Mouse (Mus musculus): ENCODE data around the gene Proser1. TPM values are rescaled to one million over a fixed set of nuclear protein-coding genes. Genes with fewer than 3 reads are reported as not detected.

Gene Proser1
- 4.5 and 7.4 TPM in 2 replicates for polyA plus RNA-seq (2012; ENCODE audit: insufficient read depth, insufficient read length, missing spikeins)

DNA sequence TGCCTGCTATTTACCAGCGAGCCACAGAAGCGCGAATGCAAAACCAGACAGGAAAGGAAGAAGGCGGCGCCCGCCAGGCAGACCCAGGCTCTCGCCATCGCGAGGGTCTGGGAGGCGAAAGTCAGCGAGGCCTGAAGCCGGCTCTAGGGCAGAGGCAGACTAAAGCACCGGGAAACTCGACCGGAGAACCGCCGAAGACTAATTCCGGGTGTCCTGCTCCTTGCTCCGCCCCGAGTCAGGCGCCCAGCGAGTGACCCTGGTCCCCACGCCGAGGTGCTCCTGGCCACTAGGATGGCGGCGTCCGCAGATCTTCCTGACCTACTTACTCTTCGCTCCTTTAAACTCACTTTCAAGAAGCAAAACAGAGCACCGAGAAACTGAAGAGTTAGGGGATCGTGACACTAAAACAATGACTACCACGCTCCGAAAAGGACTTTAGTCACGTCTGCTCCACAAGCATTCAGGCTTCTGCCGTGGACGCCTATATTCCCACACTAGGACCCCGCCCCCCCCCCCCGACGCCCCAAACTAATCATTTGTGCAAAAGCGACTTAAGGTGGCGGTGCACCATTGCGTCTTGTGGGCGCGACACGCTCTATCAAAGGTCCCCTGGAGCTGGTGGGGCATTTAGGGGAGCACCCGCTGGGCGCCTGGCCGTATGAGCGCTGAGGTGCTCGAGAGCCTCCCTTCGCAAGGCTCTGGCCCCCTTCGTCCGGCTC, at the start of gene Proser1, which contains the start of gene Nhlrc3:
TSS of gene Proser1 (plus strand) at position 621 of the 719 bp plus-strand sequence.
TSS of gene Nhlrc3 (minus strand) at position 287 of the 719 bp plus-strand sequence.
- peaks cover 9% of the 10 kb centered on the region for H3K4me1 ChIP-seq (ENCODE audit: control insufficient read depth, insufficient read depth, insufficient read length, low read length)
- H3K4me3 ChIP-seq (ENCODE audit: insufficient read depth, low read depth, low read length) = peak within 1 kb of the TSS; percentile 92
- H3K27ac ChIP-seq (replicated peaks; ENCODE audit: low read depth, low read length) = peak within 1 kb of the TSS; percentile 99

DNA sequence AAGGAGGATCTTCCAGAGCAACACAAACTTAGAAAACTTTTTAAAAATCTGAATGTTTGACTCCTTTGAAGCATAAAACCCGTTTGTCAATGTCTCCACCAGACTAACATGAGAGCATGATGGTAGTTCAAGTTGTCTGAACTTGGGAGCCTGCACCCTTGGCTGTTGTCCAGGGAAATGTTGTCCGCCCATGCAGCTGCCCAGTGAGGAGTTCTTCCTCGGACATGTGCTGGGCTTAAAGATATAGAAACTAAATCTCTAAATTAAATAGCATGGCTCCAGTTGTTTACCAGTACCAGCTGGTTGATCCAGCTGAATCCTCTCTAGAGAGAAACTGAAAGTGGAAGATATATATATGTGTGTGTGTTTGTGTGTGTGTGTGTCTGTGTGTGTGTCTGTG, 49.5 kb upstream of the Proser1 start:
- H3K4me3 ChIP-seq (ENCODE audit: insufficient read depth, low read depth, low read length) = no peak overlapping the region
- H3K27ac ChIP-seq (replicated peaks; ENCODE audit: low read depth, low read length) = no peak overlapping the region
- no peaks in the 10 kb centered on the region for H3K4me1 ChIP-seq (ENCODE audit: control insufficient read depth, insufficient read depth, insufficient read length, low read length)

DNA sequence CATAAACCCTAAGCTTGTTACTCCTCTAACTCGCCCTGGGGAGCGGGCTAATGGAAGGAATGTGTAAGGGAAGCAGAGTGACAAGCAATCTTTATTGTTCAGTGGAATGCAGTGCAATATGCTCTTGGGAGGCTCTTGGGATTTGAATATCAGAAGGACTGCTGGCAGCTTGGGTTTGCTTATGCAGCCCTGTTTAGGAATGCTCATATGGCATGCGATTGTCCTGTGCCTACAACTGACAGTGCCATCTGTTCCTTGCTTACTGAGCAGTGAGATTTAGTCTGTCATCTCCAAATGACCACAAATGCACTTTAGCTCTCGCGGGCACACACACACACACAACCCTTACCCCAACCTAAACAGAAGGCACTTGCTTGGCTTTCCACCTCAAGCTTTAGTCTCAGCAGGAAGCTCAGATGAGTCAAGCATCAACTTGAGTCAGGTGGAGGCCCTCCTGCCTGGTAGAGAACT, 47.4 kb upstream of the Proser1 start:
- H3K4me3 ChIP-seq (ENCODE audit: insufficient read depth, low read depth, low read length) = no peak overlapping the region
- H3K27ac ChIP-seq (replicated peaks; ENCODE audit: low read depth, low read length) = no peak overlapping the region
- H3K4me1 ChIP-seq (ENCODE audit: control insufficient read depth, insufficient read depth, insufficient read length, low read length) = no peaks in the 10 kb centered on the region

DNA sequence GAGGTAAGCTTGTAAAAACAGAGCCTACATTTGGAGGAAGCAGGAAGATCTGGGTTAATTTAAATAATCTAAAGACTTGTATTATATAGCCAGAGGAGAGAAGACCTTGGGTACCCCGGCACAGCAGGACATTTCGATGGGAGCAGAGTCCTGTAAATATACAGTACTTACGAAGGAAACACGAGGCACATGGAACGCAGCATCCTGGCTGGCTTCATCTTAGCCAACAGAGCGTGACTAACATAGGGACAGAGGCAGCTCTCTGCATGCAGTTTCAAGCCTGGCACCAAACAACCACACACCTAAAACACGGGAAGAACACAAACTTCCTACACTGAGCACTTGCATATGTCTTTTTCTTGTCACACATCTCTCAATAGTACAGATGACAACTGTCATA, 45.8 kb upstream of the Proser1 start:
- H3K4me1 ChIP-seq (ENCODE audit: control insufficient read depth, insufficient read depth, insufficient read length, low read length) = no peaks in the 10 kb centered on the region
- H3K4me3 ChIP-seq (ENCODE audit: insufficient read depth, low read depth, low read length) = no peak overlapping the region
- H3K27ac ChIP-seq (replicated peaks; ENCODE audit: low read depth, low read length) = no peak overlapping the region

DNA sequence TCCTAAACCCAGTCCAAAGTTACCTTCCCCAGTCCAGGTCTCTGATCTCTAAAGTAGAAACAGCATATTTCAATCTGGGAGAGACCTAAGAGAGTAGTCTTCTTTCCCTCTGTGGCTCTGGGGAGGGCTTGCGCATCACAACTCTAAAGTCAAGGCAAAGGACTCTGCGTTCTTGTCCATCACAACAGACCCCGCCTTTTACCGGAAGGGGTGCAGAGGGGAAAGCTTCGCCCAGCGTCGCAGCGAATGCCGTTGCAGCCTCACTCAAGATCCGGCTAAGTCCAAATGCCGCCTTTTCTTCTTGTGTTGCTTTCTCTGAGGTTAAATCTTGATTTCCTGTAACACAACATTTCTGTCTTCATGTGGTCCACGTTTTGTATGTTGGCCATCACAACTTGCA, 41.8 kb upstream of the Proser1 start:
- Histone ChIP-seq H3K4me3 (ENCODE audit: insufficient read depth, low read depth, low read length) (no peak overlapping the region), H3K27ac (replicated peaks; ENCODE audit: low read depth, low read length) (no peak overlapping the region), H3K4me1 (ENCODE audit: control insufficient read depth, insufficient read depth, insufficient read length, low read length) (no peaks in the 10 kb centered on the region)

DNA sequence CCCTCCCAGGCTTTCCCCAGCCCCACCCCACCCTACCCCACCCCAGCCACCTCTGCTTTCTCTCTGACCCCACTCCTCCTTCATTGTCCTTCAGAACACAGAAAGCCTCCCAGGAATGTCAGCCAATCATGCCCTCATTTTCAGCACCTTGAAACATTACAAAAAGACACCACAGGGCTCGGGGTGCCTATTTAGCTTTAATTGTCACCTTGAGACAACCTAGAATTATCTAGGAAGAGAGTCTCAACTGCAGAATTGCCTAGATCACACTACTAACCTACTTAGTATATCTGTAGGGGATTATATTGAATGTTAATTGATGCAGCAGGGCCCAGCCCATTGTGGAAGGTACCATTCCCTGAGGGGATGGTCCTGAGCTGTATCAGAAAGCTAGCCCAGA, 40.8 kb upstream of the Proser1 start:
- H3K27ac ChIP-seq (replicated peaks; ENCODE audit: low read depth, low read length) = no peak overlapping the region
- no peak overlapping the region for H3K4me3 ChIP-seq (ENCODE audit: insufficient read depth, low read depth, low read length)
- no peaks in the 10 kb centered on the region for H3K4me1 ChIP-seq (ENCODE audit: control insufficient read depth, insufficient read depth, insufficient read length, low read length)

DNA sequence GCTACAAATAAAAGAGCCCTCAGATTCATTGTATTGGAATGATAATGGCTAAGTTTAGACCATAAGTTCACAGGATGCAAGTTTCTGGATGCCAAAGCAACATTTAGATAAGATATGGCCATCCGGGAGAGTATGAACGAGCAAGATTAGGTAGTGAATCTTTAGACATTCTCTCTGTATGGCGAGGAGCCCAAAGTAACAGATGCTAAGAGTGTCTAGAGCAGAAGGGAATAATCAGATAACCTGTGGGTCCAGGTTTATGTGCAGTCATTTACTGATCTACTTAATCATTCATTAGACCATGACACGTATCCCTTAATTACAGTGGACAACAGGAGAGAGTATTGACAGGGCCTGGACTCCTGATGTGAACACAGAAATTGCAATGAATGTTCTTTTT, 39.9 kb upstream of the Proser1 start:
- Histone ChIP-seq H3K27ac (replicated peaks; ENCODE audit: low read depth, low read length) (no peak overlapping the region), H3K4me1 (ENCODE audit: control insufficient read depth, insufficient read depth, insufficient read length, low read length) (no peaks in the 10 kb centered on the region), H3K4me3 (ENCODE audit: insufficient read depth, low read depth, low read length) (no peak overlapping the region)

DNA sequence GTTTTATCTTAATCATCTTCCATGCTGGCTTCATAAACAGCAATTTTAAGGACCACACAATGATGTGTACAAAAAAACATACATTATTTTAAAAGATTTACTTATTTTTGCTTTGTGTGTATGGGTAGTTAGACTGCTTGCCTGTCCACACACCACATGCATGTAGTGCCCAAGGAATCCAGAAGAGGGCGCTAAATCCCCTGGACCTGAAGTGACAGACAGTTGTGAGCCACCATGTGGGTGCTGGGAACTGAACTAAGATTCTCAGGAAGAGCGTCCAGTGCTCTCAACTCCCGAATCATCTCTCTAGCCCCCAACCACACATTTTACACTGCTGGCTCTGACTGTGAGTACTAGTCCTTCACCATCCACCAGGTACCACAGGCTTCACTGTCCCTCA, 28.9 kb upstream of the Proser1 start:
- Histone ChIP-seq H3K27ac (replicated peaks; ENCODE audit: low read depth, low read length) (no peak overlapping the region), H3K4me1 (ENCODE audit: control insufficient read depth, insufficient read depth, insufficient read length, low read length) (no peaks in the 10 kb centered on the region), H3K4me3 (ENCODE audit: insufficient read depth, low read depth, low read length) (no peak overlapping the region)

DNA sequence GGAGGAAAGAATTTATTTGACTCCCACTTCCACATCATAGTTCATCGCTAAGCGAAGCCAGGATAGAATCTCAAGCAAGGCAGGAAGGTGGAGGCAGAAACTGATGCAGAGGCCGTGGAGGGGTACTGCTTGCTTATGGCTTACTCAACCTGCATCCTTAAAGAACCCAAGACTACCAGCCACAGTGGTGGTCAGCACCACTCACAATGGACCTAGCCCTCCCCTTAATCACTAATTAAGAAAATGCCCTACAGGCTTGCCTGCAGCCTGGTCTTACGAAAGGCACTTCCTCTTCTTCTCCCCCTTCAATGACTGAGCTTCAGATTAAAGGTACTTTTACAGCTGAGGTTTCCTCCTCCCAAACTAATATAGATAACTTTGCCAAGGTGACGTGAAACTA, 26.9 kb upstream of the Proser1 start:
- Histone ChIP-seq H3K4me1 (ENCODE audit: control insufficient read depth, insufficient read depth, insufficient read length, low read length) (no peaks in the 10 kb centered on the region), H3K27ac (replicated peaks; ENCODE audit: low read depth, low read length) (no peak overlapping the region), H3K4me3 (ENCODE audit: insufficient read depth, low read depth, low read length) (no peak overlapping the region)

DNA sequence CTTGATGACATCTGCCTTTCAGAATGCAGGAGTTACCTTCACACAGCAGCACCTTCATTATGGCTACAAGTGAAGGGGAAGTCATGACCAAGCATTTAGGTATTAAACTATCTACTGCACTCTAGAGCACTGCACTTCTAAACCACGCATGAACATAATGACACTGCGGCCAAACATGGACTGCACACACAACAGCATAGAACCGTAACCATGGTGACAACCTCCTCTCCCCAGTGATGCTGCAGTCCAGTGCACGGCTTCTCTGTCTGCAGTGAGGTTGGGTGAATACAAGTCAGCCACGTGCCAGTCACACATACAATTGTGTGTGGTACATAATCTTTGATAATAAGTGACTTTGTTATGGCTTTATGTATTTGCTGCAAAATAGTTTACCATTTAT, 17.9 kb upstream of the Proser1 start:
- no peak overlapping the region for H3K27ac ChIP-seq (replicated peaks; ENCODE audit: low read depth, low read length)
- H3K4me3 ChIP-seq (ENCODE audit: insufficient read depth, low read depth, low read length) = no peak overlapping the region
- no peaks in the 10 kb centered on the region for H3K4me1 ChIP-seq (ENCODE audit: control insufficient read depth, insufficient read depth, insufficient read length, low read length)

DNA sequence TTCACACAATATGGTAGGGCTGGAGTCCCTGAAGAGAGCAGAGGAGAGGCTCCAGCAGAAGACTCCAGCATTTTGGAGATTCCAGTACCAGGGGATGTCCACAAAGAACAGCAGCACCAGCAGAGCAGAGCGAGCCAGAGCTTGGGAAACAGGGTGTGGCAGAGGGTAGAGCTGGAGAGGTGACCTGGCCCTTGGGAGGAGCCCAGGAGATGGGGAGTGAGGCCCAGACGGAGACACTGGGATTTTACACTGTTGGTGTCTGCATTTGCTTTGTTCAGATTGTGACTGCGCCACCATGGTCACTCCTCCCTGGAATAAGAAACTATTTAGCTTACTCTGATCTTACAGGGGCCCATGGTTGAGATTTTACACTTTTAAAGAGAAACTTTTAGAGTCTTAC, 16.7 kb upstream of the Proser1 start:
- Histone ChIP-seq H3K4me3 (ENCODE audit: insufficient read depth, low read depth, low read length) (no peak overlapping the region), H3K27ac (replicated peaks; ENCODE audit: low read depth, low read length) (no peak overlapping the region), H3K4me1 (ENCODE audit: control insufficient read depth, insufficient read depth, insufficient read length, low read length) (no peaks in the 10 kb centered on the region)

DNA sequence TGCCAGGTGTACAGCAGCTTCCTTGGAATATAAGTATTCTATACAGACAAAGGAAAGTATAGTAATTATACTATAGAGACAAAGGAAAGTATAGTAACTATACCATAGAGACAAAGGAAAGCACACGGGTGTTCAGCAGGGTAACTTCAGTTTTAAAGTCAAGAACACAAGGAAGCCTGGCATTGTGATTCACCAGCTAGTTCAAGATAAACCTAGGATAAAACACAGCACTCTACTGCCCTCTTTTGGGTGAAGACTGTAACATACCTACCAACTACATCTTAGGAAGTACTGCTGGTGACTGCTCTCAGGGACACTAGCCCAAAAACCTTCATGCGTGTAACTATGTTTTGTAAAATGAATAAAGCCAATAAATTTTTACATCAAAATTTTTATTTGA, 15.3 kb upstream of the Proser1 start:
- Histone ChIP-seq H3K27ac (replicated peaks; ENCODE audit: low read depth, low read length) (no peak overlapping the region), H3K4me3 (ENCODE audit: insufficient read depth, low read depth, low read length) (no peak overlapping the region), H3K4me1 (ENCODE audit: control insufficient read depth, insufficient read depth, insufficient read length, low read length) (0 out of 2 replicates have a peak, but pooled peaks cover 3% of the 10 kb centered on the region)

DNA sequence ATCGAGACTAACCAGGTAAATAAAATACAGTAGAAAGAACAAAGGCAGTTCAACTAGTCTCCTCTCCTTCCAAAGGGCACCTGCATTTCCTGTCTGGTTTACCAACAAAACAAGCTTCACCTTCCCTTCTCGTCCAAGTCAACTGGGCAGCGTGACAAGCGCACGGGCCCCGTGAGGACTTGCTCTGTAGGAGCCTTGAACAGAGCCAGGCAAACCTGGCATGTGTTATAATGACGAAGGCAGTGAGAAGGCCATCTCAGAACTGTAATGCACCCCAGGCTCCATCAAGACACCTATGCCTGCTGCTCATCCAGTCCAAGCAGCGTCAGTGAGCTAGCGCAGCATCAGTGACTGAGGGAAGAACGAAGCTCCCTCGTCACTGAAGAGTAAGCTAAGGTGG, 12.8 kb upstream of the Proser1 start:
- Histone ChIP-seq H3K4me1 (ENCODE audit: control insufficient read depth, insufficient read depth, insufficient read length, low read length) (0 out of 2 replicates have a peak, but pooled peaks cover 3% of the 10 kb centered on the region), H3K27ac (replicated peaks; ENCODE audit: low read depth, low read length) (no peak overlapping the region), H3K4me3 (ENCODE audit: insufficient read depth, low read depth, low read length) (no peak overlapping the region)

DNA sequence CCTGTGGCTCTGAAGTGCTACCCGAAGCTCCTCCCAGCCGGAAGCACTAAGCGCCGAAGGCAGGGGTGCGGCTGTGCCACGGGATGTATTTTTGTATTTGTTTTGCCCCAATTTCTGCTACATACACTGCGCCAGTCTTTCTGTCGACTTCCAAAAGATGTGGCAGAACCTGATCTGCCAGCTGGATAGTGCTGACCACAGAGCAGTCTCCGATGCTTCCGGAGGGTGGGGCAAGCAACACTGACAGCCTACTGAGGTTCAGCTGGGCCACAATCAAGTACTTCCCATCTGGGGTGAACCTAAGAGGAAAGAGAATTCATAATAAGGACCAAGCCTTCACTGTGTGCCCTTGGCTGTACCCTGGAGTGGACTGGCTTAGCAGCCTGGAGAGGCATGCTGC, 11.1 kb upstream of the Proser1 start:
- Histone ChIP-seq H3K27ac (replicated peaks; ENCODE audit: low read depth, low read length) (peak overlapping the region; percentile 76), H3K4me1 (ENCODE audit: control insufficient read depth, insufficient read depth, insufficient read length, low read length) (0 out of 2 replicates have a peak, but pooled peaks cover 3% of the 10 kb centered on the region), H3K4me3 (ENCODE audit: insufficient read depth, low read depth, low read length) (no peak overlapping the region)

DNA sequence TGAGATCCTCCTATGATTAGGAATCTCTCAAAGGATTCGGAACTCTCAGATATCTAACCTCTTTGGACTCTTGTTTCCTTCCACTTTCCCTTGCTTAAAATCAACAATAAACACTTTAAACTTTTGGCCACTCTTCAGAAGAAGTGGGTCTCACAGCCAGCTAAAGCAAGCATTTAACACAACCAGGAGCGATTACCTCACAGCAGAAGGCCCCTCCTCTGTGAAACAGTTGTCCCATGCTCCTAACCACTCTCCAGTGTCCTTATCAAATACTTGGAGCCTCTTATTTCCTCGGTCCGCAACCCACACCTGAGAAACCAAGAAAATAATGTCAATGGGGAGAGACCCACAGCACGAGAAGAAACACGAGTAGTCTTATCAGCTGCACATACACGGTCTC, 10.1 kb upstream of the Proser1 start:
- 0 out of 2 replicates have a peak, but pooled peaks cover 3% of the 10 kb centered on the region for H3K4me1 ChIP-seq (ENCODE audit: control insufficient read depth, insufficient read depth, insufficient read length, low read length)
- no peak overlapping the region for H3K4me3 ChIP-seq (ENCODE audit: insufficient read depth, low read depth, low read length)
- H3K27ac ChIP-seq (replicated peaks; ENCODE audit: low read depth, low read length) = no peak overlapping the region

DNA sequence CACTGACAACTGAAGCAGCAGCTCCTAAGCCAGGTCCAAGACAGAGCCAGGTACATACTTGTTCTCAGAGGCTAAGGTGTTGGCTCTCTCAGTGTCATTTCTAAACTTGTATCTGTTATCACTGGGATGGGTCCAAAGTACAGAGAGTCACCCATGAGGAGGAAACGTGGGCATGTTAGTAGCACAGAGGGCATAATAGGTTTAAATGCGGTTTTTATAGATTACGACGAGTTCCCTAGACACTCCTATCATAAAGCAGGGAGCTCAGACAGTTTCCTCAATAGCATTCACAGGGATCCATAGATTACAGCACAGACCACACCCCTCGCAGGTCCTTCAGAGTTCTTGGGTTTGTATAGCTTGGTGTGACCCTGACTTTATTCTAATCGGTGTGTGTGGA, 9.5 kb upstream of the Proser1 start:
- Histone ChIP-seq H3K4me3 (ENCODE audit: insufficient read depth, low read depth, low read length) (no peak overlapping the region), H3K4me1 (ENCODE audit: control insufficient read depth, insufficient read depth, insufficient read length, low read length) (0 out of 2 replicates have a peak, but pooled peaks cover 3% of the 10 kb centered on the region), H3K27ac (replicated peaks; ENCODE audit: low read depth, low read length) (no peak overlapping the region)

Data from brown adipose tissue, adult 24 weeks (tissue).